Mouse (Mus musculus) spleen, adult 12 weeks (tissue): ENCODE data around the gene Sh2b2.
A peak's percentile ranks its signal among the peaks of the same experiment; 100 is the strongest.
"Not testable (repeated sequence)": the region's sequence is repeated elsewhere in the genome, so short reads cannot be mapped to it uniquely, and the experiment has no call there.

Experiments
- DNase-seq: peaks from one replicate; pipeline ENCODE4 v3.0.0; 2022; ENCODE audit warnings: low spot score

Gene Sh2b2

GRCm38 (mm10) chr5:136237607-136238006 lies 8.7 kb downstream of the Sh2b2 start:
- DNase-seq, result no peak

DNA sequence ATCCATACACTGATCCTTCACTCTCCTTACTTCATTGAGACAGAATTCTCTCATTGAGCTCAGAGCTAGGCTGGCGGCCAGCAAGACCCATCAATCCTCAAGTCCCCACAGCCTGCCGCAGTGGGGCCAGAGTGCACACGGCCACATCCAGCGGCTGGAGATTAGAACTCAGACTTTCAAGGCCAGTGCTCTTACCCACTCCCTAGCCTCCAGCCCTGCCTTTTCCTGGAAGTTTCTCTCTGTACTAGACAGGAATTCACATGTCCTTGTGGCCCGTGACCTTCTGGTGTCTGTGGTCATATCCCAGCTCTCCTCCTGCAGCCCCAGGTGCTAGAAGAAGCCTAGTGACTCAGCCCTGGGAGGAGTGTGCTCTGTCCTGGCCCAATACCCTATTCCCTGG lies 9.7 kb downstream of the Sh2b2 start:
- no peak for DNase-seq

DNA sequence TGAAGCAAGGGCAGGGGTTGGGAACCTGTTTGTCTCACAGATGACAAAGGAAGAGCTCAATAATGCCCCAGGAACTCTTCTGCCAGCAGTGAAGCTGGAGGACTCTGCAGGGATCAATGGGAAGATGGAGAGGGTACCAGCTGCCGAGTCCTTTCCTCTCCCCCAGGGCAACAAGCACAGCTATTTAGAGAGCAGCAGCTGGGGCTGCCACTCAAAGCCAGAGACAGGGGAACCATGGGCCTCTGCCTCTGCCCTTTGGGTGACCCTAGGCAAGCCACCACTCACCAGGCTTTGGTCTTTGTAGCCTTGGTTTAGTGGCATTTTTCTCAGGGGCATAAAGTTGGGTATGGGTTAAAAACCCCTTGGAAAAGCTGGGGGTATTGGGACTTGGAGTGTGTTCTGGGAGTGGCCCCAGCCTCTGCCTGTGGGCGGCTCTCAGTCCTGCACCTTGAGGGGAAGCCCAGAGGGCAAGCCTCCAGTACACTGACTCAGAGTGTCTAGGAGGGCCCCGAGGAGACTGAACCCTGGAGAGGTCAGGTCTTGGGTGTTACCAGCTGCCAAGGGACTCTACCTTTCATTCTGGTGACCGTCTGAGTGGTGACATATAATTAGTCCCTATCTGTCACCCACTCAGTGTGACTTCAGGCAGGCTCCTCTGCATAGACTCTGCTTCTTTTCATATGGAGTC lies 15.9 kb downstream of the Sh2b2 start:
- no peak for DNase-seq

DNA sequence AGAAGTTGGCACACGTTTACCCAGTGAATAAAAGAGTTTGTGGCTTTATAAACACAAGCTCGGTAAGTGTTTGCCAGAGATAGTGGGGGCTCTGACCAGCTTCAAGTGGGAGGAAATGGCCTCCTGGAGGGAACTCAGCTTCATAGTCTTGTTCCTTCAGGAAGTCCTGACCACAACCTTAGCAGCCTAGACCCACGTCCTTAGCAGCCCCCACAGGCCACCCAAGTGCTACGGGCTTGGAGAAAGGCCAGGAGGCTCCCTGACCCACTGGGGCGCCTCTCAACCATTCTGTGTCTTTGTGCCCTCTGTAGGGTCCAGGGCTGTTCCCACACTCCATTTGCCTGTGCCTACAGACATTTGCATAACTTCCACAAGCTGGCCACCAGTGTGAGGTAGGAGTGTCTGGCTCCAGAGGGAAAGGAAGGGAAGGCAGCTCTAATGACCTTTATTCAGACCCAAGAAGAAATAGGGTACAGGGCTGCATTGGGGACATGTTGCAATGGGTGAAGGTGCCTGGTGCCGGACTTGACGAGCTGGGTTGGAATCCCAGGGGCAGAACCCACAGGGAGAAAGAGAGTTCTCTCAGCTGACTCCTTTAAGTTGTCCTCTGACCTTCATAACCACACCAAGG lies 20.0 kb downstream of the Sh2b2 start:
- DNase-seq, result no peak

GRCm38 (mm10) chr5:136218585-136218984 lies 27.8 kb downstream of the Sh2b2 start:
- DNase-seq, result no peak

DNA sequence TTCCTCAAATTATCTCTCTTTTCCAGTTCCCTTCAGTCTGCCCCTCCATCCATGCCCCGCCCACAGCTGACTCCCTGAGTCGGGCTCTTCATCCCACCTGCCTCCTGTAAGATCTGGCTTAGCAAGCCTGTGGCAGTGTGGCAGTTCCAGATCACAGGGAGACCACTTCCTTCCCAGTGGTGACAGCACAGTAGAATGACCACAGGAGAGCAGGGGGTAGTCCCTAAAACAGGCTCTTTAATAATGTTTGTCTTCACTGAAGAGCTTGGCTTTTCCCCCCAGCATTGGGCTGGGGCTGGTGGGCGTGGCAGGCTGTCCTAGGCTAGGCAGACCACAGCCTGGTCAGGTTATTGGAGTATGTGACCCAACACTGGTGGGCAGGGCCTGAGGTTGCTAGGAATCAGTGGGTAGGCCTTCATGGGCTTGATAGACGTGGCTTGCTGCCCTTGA lies 28.4 kb downstream of the Sh2b2 start:
- no peak for DNase-seq

DNA sequence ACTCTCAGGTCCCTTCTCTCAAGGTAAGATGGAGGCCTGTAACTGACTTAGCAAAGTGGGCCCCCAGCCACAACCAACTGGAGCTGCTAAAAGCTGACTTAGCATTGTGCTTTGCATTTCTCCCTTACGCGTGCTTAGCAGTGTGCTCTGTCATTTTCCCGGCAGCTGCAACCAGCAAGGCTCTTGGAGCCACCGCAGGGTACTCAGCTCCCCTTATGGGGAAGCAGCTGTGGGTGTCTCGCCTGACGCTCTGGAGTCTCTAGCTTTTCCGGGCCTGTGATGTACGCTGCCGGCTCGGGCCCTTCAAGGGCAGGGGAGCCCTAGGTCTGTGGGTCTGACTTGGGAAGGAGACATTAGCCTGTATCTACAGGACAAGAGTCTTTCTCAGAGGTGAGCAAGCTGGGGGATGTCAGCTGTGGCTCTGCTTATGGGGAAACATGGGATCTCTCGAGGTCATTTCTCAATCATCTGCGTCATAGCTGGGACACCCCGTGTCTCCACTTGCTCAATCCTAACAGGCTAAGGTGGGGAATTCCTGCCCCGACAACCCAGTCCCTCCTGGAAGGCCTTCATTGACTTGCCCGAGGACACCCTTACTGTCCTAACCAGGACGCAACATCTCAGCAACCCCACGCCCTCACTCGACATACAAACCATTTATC lies 29.2 kb downstream of the Sh2b2 start:
- DNase-seq, result no peak

- no peak for DNase-seq
Observed at GRCm38 (mm10) chr5:136215958-136216357, 30.4 kb downstream of the Sh2b2 start.

GRCm38 (mm10) chr5:136215211-136215610 lies 31.1 kb downstream of the Sh2b2 start:
- DNase-seq, result no peak

GRCm38 (mm10) chr5:136213716-136214115 lies 32.6 kb downstream of the Sh2b2 start:
- no peak for DNase-seq

DNA sequence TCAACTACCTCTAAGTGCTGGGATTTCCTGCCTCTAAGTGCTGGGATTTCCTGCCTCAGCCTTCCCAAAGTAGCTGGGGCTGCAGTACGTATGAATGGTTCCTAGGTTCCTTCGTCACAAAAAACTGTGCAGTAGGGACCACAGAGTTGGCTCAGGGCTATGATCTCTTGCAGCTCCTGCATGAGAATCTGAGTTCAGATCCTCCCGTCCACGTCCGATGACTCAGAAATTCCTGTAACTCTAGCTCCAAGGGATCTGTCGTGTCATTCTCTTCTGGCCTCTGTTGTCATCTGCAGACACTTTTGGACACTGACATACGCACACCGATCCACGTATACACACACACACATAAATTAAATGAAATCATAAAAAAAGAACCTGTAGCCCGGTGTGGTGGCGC lies 33.6 kb downstream of the Sh2b2 start:
- no peak for DNase-seq

DNA sequence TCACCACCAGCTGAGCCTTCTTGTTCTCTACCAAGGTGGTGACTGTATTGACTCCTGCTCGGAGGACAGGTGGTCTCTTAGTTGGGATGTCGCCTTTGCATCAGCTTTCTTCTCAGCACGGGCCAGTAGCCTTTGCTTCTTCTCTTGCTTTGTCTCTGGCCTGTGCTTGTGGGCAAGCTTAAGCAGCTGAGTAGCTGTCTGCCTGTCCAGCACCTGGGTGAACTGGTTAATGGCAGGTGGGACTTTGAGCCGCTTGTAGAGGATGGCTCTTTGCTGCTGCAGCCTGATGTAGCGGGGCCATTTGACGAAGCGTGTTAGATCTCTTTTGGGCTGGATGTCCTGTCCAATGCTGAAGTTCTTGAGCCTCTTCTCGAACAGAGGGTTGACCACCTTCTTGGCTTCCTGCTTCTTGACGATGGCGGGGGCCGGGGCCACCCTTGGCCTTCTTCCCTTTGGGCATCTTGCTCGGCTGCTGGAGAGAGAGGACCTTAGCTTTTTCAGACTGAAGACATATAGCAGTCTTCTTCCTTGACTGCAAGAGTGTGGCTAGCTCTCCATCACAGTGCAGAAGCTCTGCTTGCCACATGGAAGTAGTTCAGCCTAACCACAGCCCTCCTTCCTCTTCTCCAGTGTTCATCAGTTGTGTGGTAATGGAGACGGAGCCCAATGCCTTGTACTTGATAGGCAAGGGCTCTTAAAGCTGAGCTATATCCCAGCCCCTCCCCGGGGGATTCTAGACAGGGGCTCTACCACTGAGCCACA lies 34.8 kb downstream of the Sh2b2 start:
- not testable (repeated sequence) for DNase-seq

DNA sequence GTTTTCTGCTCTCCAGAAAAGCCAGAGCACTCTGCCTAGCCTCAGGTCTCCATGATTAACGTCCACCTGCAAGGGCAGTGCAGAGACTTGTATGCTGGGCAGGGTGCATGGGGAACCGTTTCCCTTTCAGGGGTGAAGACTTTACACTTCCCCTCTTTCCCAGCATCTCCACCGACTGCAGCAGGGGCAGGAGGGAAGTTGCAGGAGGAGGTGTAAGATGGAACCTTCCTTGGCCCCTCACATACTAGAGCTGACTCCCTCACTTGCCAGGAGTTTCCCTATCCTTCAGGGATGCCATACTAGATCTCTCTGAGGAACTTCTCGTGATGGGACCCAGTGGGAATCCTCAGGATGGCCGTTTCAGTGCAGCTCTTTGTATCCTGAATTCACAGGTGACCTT lies 35.8 kb downstream of the Sh2b2 start:
- no peak for DNase-seq

GRCm38 (mm10) chr5:136201832-136202231 lies 44.5 kb downstream of the Sh2b2 start:
- peak; percentile 37 for DNase-seq

- no peak for DNase-seq
Observed at GRCm38 (mm10) chr5:136199526-136199925, 46.8 kb downstream of the Sh2b2 start.

- DNase-seq, result peak; percentile 98
Observed at GRCm38 (mm10) chr5:136198474-136199391, 47.6 kb downstream of the Sh2b2 start, which contains the start of gene Prkrip1. Gene Prkrip1, minus strand, starts transcription at chr5:136198963.

DNA sequence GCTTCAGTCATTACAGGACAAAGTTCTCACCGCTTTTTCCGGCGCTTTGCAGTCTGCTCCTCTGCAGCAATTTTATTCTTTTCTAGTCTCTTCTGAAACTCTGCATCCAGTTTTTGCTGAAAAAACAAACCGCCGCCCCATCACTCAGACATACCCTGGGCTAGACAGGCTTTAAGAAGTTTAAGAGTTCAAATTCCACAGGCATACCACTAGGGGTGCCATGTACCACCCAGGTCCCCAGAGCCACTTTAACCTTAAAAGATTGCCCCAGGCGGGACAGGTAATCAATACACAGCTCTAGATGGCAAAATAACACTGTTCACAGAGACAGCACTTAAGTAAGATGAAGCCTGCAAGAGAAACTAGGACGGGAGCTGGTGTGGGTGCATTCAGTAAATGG lies 54.5 kb downstream of the Sh2b2 start:
- DNase-seq, result no peak

DNA sequence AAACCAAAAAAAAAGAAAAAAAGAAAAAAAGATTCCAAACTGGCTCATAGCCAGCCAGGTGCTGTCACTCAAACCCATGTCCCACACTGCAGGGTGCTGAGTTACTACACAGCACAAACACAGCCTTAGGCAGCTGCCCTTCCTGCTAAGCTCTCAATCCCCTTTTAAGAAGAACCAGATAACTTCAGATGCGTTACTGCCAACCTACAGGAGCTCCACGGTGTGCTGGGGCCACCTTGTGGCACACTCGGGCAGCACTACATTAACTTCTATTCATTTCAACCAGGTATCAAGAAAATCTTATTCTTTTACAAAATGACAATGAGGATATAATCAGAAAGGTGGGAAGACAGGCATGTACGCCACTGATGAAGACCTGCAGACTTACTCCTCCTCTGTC lies 59.6 kb downstream of the Sh2b2 start:
- DNase-seq, result peak; percentile 31

- DNase-seq, result no peak
Observed at GRCm38 (mm10) chr5:136183766-136184165, 62.6 kb downstream of the Sh2b2 start.

DNA sequence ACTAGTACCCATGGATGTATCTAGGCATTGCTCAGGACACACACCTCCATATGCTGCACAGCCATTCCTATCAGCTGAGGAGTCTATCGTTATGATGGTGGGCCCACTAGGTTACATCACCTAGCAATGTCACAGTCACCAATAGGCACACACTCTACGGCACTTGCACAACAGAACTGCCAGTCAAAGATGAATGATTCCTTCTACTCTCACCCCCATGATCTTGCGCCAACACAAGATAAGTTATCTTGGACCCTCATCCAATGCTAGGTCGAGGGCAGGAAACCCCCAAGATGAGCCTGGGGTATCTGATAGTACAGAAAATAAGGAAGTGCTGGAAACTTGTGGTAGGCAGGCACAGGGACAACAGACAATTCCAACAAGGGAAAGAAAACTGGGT lies 63.5 kb downstream of the Sh2b2 start:
- no peak for DNase-seq

GRCm38 (mm10) chr5:136182049-136182448 lies 64.3 kb downstream of the Sh2b2 start:
- DNase-seq, result no peak
